Mouse (Mus musculus) embryonic facial prominence, embryonic 15.5 days (tissue): ENCODE measurements around the gene Knstrn. TPM values are rescaled to one million over a fixed set of nuclear protein-coding genes. Genes with fewer than 3 reads are reported as not detected.
A peak's percentile ranks its signal among the peaks of the same experiment; 100 is the strongest.

ENCODE experiments used
- ATAC-seq: fragments of 200-750 bp; cut with Nextera tagmentation; 2 replicates; pipeline ENCODE4 v1.8.0; 2017; ENCODE audit warnings: low read depth, moderate TSS enrichment; ENCODE audit not compliant: insufficient number of reproducible peaks, low FRiP score, low TSS enrichment
- H3K27ac ChIP-seq: fragments of 300-500 bp; sonication (generic); replicated peaks from 2 replicates; pipeline ENCODE4 v1.5.1; 2015; ENCODE audit warnings: mild to moderate bottlenecking, inconsistent platforms
- H3K27me3 ChIP-seq: fragments of 300-500 bp; sonication (generic); 2 replicates; pipeline ENCODE4 v1.6.1; 2015; ENCODE audit warnings: inconsistent platforms
- H3K36me3 ChIP-seq: fragments of 300-500 bp; sonication (generic); 2 replicates; pipeline ENCODE4 v1.6.1; 2015; ENCODE audit warnings: mild to moderate bottlenecking, inconsistent platforms
- H3K4me1 ChIP-seq: fragments of 300-500 bp; sonication (generic); 2 replicates; pipeline ENCODE4 v1.6.1; 2015; ENCODE audit warnings: inconsistent platforms
- H3K4me2 ChIP-seq: fragments of 300-500 bp; sonication (generic); replicated peaks from 2 replicates; pipeline ENCODE4 v1.6.1; 2015; ENCODE audit warnings: mild to moderate bottlenecking, inconsistent platforms
- H3K4me3 ChIP-seq: fragments of 300-500 bp; sonication (generic); replicated peaks from 2 replicates; pipeline ENCODE4 v1.5.1; 2015; ENCODE audit warnings: mild to moderate bottlenecking, inconsistent platforms
- H3K9ac ChIP-seq: fragments of 300-500 bp; sonication (generic); 2 replicates; pipeline ENCODE4 v1.6.1; 2015; ENCODE audit warnings: inconsistent platforms
- H3K9me3 ChIP-seq: fragments of 300-500 bp; sonication (generic); replicated peaks from 2 replicates; pipeline ENCODE4 v1.6.1; 2016; ENCODE audit warnings: inconsistent platforms
- WGBS: fragments of 180-500 bp; shearing (Covaris S2); methylation state at CpG from one replicate; pipeline ENCODE4 v1.1.7; 2015; 5-methylcytosine and 5-hydroxymethylcytosine counted together
- polyA plus RNA-seq: library from polyadenylated mRNA; unstranded; fragments of >200 nt; fragmentation: Nextera tagmentation; extraction: Ambion mirVana; gene quantifications from 2 replicates; pipeline ENCODE4 v1.2.1, GENCODE M21; 2015

The Knstrn gene
- polyA plus RNA-seq, 1 experiment from 2014 or later: 80.0 TPM

DNA sequence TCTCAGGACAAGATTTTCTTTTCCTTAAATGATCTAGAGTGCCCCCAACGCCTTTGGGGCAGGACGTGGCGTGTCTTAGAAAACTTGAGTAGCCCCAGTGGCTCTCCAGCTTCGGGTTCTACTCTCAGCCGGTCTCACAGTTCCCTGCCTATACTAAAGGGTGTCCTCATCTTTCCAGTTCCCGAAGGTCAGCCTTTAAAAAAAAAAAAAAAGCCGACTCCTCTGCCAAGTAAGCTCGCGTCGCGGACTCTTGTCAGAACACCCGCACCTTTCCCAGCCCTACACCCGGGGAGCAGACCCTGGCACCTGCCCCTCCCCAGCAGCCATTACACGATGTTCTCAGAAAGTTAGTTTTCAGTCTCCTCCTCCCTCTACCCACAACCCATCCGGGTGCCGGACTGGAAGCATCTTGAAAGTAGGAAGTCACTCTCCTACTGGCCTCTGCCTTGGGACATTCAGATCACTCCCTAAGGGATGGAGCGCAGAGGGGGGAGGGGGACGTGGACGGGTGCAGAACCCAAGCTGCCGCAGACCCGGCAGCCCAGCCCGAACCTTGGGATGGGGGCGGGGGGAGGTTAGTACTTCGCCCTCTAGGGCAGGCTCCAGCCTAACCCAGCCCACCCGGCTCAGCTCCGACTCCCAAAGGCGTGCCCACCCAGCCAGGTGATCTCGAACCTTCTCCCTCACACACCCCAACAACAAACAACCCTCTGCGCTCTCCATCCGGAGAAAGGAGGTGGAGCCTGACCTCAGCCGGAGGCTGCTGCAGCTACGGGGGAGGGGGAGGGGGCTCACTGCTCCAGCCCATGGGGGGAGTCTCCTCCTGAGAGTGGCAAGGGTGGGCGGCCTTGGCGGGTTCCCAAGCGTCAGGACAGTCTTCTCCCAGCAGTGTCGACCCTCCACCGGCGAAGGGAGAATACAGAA, 82.4 kb downstream of the Knstrn start:
- Histone ChIP-seq H3K36me3 (no peaks in the 10 kb centered on the region), H3K4me1 (peaks cover 39% of the 10 kb centered on the region), H3K9ac (peak overlapping the region; percentile 13; the same call in 1 of the 2 replicates), H3K27me3 (peaks cover 84% of the 10 kb centered on the region), H3K4me2 (peak overlapping the region; percentile 93), H3K9me3 (no peaks in the 10 kb centered on the region), H3K27ac (no peak overlapping the region), H3K4me3 (peak overlapping the region; percentile 53)
- WGBS: 1% methylated on average over 38 of the region's 38 CpGs
- no peak for ATAC-seq

DNA sequence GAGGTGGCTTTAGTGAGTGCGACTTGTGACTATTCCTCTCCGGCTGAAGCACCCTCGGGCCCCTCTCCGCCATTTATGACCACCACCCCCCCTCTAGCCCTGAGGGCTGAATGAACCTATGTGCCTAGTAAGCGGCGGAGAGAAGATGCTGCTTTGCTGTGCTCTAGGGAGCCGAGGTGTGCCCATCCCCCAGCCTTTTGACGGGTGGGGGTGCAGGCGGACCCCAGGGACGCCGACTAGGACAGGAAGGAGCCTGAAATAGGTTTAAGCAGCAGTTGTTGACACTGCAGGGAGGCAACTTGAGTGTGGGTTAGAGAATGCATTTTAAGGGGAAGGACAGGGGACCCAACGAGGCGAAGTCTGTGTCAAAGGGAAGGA, 83.1 kb downstream of the Knstrn start:
- Histone ChIP-seq H3K4me1 (peaks cover 39% of the 10 kb centered on the region), H3K9ac (0 out of 2 replicates have a peak overlapping the region, but pooled peaks have one; percentile 13), H3K36me3 (no peaks in the 10 kb centered on the region), H3K27ac (no peak overlapping the region), H3K27me3 (peaks cover 80% of the 10 kb centered on the region), H3K4me3 (peak overlapping the region; percentile 53), H3K4me2 (peak overlapping the region; percentile 93), H3K9me3 (no peaks in the 10 kb centered on the region)
- under 1% methylated on average over 13 of the region's 13 CpGs for WGBS
- ATAC-seq: no peak

DNA sequence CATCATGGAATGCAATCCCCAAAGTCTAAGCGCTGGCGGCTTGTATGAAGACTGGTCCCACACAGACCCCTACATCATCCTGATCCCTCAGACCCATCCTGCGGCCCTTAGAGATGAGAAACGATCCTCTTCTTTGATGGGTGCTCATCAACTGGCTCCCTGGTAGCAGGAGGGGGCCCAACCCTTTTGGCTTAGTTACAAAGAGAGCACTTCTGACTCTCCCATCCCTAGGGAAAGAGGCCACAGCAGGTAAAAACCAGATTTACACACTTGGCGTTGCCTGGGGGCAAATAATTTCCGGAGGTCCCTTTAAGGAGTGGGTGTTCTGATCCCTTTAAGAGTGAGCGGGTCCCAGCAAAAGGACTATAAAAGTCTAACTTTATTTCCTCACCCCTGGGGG, 83.6 kb downstream of the Knstrn start:
- peak overlapping the region; percentile 93 for H3K4me2 ChIP-seq
- no peak for ATAC-seq
- peak overlapping the region; percentile 53 for H3K4me3 ChIP-seq
- peaks cover 39% of the 10 kb centered on the region for H3K4me1 ChIP-seq
- no peaks in the 10 kb centered on the region for H3K36me3 ChIP-seq
- no peak overlapping the region for H3K9ac ChIP-seq
- no peaks in the 10 kb centered on the region for H3K9me3 ChIP-seq
- peaks cover 79% of the 10 kb centered on the region for H3K27me3 ChIP-seq
- H3K27ac ChIP-seq: no peak overlapping the region
- 2% methylated on average over 7 of the region's 7 CpGs for WGBS

DNA sequence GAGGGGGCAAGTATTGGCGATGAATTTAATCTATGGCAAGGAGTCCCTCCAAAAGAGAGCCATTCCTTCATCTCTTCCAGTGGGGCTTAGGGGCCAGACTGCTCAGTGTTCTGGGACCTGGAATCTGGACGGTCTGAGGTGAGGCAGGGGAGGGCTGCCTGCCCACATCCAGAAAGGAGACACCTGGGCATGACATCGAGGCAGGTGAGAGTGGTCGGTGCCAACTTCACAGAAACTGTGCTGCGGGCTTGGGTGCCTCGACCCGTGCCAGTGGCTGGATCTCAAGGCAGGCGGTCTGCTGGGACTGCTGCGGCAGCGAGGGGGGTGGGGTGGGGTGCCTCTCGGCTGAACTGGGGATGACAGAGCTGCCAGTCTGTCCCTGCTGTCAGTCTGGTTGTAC, 84.0 kb downstream of the Knstrn start:
- H3K9me3 ChIP-seq: no peaks in the 10 kb centered on the region
- peaks cover 40% of the 10 kb centered on the region for H3K4me1 ChIP-seq
- no peak overlapping the region for H3K9ac ChIP-seq
- peaks cover 76% of the 10 kb centered on the region for H3K27me3 ChIP-seq
- no peak overlapping the region for H3K27ac ChIP-seq
- H3K36me3 ChIP-seq: no peaks in the 10 kb centered on the region
- no peak overlapping the region for H3K4me3 ChIP-seq
- H3K4me2 ChIP-seq: no peak overlapping the region
- no peak for ATAC-seq
- WGBS: 4% methylated on average over 11 of the region's 11 CpGs

DNA sequence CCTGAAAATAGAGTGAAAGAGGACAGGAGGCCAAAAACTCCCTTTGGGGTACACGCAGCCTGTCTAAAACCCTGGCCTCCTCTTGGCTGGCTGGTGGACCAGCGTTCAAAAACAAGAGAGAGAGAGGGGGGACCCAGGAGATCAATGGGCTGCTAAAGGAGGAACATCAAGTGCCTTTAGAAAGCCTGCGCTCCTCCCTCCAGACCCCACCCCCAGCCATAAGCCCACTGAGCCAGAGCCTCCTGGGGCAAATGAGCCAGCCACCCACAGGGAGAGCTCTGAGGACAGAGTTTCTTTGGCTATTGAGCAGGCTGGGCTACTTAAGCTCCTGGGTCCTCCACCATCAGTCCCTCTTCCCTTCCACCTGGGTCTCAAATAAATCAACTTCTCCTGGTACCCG, 85.0 kb downstream of the Knstrn start:
- peaks cover 50% of the 10 kb centered on the region for H3K4me1 ChIP-seq
- H3K27ac ChIP-seq: no peak overlapping the region
- H3K4me3 ChIP-seq: no peak overlapping the region
- 10% methylated on average over 4 of the region's 4 CpGs for WGBS
- peaks cover 68% of the 10 kb centered on the region for H3K27me3 ChIP-seq
- ATAC-seq: no peak
- H3K36me3 ChIP-seq: no peaks in the 10 kb centered on the region
- no peaks in the 10 kb centered on the region for H3K9me3 ChIP-seq
- H3K4me2 ChIP-seq: no peak overlapping the region
- H3K9ac ChIP-seq: no peak overlapping the region

DNA sequence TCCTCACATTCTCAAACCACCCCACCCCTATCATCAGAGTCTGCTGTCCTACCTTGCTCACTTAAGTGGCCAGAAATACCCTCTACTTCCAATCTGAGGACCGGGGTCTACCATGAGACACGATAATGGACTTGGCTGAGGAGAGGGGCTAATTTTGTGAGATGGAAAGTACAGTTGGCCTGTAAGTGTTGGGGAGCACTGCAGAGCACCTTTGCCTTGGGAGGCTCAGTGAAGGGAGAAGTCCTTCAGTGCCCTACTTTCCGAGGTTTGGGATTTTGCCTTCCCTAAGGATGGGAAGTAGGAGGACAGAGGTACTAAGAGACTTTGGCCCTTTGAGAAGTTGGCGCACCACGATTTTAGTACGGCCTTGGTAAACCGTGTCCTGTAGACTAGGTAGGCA, 85.5 kb downstream of the Knstrn start:
- ATAC-seq: no peak
- 15% methylated on average over 7 of the region's 7 CpGs for WGBS

DNA sequence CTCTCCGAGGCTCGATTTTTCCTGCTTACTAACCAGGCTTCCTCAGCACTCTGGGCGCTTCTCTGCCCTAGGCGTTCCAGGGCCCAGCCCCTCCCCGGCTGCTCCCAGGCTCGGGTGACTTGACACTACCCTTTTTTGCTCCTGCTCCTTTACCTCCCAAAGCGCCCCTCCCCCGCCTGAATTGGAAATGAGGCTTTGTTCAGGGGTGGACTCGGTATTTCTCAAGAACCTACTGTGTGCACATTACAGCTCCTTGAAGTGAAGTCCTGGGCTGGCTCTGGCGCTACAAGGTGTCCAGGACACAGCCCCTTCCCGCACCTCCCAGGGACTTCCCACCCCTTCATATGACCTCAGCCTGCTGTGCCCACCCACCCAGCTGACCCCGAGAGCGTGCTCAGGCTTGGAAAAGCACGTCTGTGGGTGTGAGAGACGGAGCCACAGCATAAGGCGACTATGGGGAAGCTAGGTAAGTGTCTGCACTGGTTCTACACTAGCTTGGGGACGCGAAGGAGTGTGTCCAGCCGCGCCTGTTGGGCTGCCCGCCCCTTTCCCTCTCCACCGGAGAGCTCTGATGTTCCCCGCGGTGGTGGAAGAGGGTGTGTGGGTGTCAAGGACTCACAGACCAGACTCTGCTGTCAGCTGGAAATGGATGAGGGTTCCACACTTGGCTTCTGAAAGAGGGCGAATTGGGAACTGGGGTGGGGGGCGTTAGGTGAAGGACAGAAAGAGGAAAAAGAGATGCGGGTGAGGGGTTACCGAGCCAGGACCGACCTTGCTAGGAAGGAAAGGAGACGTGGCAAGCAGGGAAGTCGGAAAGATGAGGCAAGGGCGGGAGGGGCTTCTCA, 86.4 kb downstream of the Knstrn start, which contains the start of gene Bahd1:
Gene Bahd1 (plus strand): TSS at position 397 of the 845 bp plus-strand sequence.
- Histone ChIP-seq H3K4me3 (peak within 1 kb of the TSS; percentile 88), H3K36me3 (no peaks in the 10 kb centered on the region), H3K27ac (no peak within 1 kb of the TSS), H3K4me2 (peak within 1 kb of the TSS; percentile 99), H3K9me3 (no peaks in the 10 kb centered on the region), H3K4me1 (peaks cover 53% of the 10 kb centered on the region), H3K9ac (peak within 1 kb of the TSS; percentile 74; the same call in 1 of the 2 replicates), H3K27me3 (peaks cover 53% of the 10 kb centered on the region)
- WGBS: under 1% methylated on average over 32 of the region's 32 CpGs
- no peak for ATAC-seq

More for the DNA sequence above, 85.5 kb downstream of the Knstrn start:
- Histone ChIP-seq H3K9ac (no peak overlapping the region), H3K27ac (no peak overlapping the region), H3K27me3 (peaks cover 62% of the 10 kb centered on the region), H3K4me2 (no peak overlapping the region), H3K4me1 (peaks cover 53% of the 10 kb centered on the region), H3K4me3 (no peak overlapping the region), H3K36me3 (no peaks in the 10 kb centered on the region), H3K9me3 (no peaks in the 10 kb centered on the region)

DNA sequence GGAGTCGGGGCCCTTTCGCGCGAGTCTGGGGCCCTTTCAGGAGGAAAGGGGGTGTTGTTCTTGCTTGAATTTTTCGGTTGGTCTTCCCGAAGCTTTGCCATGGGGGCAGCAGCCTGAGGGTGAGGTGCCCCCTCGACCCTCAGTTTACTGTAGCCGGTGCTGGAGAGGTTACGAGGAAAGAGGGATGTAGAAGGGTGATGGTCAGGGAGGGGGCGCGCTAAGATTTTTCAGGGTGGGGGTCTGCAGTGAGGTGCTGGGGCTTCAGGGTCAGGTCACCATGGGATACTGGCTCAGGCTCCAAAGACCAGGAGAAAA, 87.0 kb downstream of the Knstrn start:
- Histone ChIP-seq H3K27ac (no peak overlapping the region), H3K4me3 (peak overlapping the region; percentile 88), H3K36me3 (no peaks in the 10 kb centered on the region), H3K9ac (peak overlapping the region; percentile 26; the same call in 1 of the 2 replicates), H3K9me3 (no peaks in the 10 kb centered on the region), H3K4me1 (peaks cover 52% of the 10 kb centered on the region), H3K27me3 (peaks cover 47% of the 10 kb centered on the region), H3K4me2 (peak overlapping the region; percentile 99)
- WGBS: 2% methylated on average over 11 of the region's 11 CpGs
- 0 out of 2 replicates have a peak, but pooled peaks have one; percentile 4 for ATAC-seq

DNA sequence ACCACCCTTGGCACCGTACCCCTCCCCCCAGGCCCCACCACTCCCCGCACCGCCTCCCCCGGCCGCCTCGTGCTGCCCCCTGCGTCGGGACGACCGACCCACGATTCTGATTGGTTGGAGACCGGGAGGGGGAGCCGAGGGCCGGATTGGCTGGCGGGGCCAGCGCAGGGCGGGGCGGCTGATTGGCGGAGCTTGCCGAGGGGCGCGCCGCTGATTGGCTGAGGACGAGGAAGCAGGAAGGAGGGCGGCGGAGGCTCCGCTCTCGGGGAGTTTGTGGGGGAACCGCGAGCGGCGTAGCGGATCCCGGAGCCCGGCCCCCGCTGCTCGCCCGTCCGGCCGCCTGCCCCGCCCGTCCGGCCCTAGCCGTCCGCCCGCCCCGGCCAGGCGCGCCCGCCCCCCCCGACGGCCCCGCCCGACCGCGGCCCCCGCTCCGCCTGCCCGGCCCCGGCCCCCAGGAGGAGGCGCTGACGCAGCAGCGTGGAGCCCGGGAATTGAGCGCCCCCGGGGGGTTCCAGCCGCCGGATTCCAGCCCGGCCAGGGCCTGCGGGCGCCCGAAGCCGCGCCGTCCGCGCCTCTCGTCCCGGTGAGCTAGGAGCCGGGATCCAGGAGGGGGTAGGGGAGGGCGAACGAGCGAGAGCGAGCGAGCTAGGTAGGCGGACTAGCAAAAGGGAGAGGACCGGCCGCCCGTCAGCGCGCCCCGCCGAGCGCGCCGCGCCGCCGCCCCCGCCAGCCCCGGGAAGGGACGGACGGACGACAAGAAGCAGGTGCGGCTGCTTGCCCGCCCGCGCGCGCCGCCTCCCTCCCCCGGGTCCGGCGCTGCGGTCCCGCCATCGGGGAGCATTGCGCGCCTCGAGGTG, 87.6 kb downstream of the Knstrn start:
- Histone ChIP-seq H3K9me3 (no peaks in the 10 kb centered on the region), H3K27me3 (peaks cover 42% of the 10 kb centered on the region), H3K27ac (peak overlapping the region; percentile 80), H3K9ac (peak overlapping the region; percentile 74), H3K4me1 (peaks cover 46% of the 10 kb centered on the region), H3K36me3 (no peaks in the 10 kb centered on the region), H3K4me2 (peak overlapping the region; percentile 99), H3K4me3 (peak overlapping the region; percentile 88)
- ATAC-seq: peak; percentile 94
- WGBS: under 1% methylated on average over 94 of the region's 120 CpGs

DNA sequence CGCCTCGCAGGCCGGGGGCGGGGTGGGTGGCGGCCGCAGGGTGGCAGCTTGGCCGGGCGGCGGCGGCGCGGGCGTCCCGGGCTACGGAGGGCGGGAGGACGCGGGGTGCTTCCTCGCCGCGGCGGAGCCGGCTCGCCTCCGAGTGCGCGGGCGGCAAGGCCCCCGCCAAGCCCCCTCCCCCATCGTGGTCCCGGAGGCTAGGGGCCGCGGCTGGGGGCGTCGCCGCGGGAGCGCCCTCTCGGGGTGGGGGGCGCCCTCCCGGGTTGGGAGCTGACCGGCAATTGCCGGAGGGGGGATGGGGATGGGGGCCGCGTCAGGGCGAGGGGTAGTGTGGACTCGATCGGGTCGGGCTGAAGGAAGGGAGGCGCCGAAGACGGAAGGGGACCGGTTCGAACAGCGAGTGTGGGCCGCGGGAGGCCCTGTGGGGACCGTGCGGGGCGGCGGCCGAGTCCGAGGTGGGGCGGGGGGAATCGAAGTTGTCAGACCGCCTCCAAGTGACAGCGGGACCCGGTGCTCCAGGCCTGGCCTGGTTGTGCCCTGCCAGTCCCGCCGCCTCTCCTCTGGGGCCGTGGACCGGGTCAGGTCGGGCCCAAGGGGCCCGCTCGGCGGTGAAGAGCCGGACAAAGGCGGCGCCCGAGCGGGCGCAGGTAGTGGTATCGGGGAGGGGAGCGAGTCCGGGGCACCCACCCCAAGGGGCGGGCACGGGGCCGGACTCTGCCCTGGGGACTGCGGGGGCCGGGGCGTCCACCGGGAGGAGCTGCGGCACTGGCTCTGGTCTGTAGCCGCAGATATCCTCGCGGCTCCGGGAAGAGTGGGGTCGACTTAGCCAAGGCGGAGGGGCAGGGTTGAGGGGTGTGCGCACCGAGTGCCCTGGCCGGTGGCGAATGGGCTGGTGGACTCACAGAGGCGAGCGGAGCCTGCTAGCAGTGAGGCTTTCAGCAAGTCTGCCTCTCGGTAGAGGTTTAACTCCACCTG, 88.5 kb downstream of the Knstrn start:
- H3K27me3 ChIP-seq: peaks cover 33% of the 10 kb centered on the region
- peak overlapping the region; percentile 99 for H3K4me2 ChIP-seq
- H3K36me3 ChIP-seq: no peaks in the 10 kb centered on the region
- no peaks in the 10 kb centered on the region for H3K9me3 ChIP-seq
- no peak for ATAC-seq
- peak overlapping the region; percentile 80 for H3K27ac ChIP-seq
- H3K4me1 ChIP-seq: peaks cover 37% of the 10 kb centered on the region
- peak overlapping the region; percentile 88 for H3K4me3 ChIP-seq
- H3K9ac ChIP-seq: peak overlapping the region; percentile 74
- under 1% methylated on average over 93 of the region's 106 CpGs for WGBS
